Mouse (Mus musculus) urinary bladder, postnatal 14 days (tissue): ENCODE data around the gene Fam102a.

Experiments used
- DNase-seq: peaks from one replicate; pipeline ENCODE4 v3.0.0; 2021; ENCODE audit warnings: low spot score

Fam102a gene

DNA sequence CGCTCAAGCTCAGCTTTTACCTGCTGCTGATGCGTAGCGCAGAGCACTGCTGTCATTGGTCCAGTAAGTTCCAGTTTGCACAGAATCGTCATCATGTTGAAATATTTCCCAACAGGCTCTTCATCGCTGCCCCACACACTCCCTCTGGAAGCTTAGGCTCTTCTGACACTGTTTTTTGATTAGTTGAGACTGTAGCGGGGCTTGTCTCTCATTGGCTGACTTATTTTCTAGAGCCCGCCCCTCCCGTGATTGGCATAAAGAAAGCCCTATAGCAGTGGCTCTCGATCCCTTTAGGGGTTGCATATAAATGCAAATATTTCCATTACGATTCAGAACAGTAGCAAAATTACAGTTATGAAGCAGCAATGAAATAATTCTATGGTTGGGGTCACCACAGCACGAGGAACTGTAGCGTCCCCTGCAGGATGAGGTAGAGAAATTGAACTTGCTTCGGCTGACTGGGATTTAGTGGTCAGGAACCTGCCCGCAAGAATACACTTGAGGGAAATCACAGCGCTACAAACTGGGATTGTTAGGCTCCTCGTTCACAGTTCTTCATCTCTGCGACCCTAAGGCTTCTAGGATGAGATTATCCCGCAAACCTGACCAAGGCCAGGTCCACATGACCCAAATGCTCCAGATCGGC, 46.4 kb downstream of the Fam102a start:
- DNase-seq = no peak

- peak; percentile 81 for DNase-seq
These were observed 48.0 kb downstream of the Fam102a start for GRCm38 (mm10) chr2:32582830-32583799.

GRCm38 (mm10) chr2:32585149-32585714, 50.1 kb downstream of the Fam102a start:
- DNase-seq = no peak

DNA sequence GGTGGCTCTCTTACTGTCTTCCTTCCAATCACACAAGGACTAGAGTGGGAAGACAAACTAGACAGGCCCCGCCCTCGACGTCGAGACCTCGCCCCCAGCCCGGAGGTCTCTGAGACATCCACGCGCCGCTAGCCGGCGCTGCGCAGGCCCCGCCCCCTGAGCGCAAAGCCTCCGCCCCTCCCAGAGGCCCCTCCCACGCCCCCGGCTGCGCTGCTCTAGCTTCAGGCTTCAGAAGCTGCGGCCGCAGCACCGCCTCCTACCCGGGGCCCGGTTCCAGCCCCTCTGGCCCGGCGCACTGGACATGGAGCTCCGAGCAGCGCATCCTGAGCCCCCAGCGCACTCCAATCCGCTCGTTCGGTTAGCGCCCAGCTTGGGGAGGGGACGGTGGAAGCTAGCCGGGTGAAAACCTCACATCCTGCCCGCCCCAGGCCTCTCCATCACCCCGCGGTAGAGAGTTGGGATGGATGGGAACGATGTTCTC, 51.8 kb downstream of the Fam102a start, which contains the start of gene St6galnac4:
TSS of gene St6galnac4 (plus strand) at position 225 of the 481 bp plus-strand sequence.
- DNase-seq = peak; percentile 89

DNA sequence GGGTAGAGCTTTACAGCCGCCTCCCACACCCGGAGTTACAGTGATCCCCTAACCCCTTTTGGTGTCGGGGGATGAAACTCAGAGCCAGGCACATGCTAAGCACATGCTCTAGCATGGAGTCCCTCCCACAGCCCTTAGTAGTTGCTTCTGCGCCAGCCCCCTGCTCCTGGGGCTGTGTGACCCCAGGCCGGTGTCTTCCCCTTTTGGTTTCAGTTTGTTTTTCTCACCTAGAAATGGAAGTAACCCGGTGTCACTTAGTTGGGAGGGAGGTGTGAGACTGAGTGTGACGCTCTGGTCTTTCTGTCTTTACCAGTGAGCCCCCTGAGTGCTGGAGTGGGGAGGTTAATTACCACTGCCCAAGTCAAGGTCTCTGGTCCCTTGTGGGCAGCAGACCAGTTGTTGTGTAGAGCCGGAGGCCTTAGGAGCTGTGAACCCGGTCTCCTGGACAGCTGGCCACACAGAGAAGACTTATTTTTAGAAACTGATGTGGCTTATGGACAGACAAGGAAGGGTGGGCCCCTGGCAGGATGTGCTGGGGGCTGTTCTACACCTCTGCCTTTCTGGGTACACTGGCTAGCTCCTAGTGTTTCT, 52.7 kb downstream of the Fam102a start:
- DNase-seq = no peak

DNA sequence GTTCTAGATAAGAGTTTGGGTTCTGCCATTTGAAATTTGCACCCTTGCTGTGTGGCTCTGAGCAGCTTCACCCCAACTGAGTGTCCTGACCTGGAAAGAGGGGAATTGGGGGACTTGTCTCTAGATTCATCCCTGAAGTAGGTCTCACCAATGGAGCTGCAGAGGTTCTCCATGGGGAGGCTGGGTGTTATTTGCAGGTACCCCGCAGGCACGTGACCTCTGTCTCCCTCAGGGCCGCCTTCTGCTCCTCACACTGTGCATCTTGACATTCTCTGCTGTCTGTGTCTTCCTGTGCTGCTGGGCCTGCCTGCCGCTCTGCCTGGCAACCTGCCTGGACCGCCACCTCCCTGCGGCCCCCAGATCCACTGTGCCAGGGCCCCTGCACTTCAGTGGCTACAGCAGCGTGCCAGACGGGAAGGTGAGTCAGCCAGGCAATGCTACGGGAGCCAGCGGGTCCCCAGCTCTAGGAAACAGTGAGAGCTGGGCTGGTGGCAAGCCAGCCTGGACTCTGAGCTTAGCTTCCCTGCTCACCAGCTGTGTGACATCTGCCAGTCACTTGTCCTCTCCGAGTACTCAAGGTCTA, 54.2 kb downstream of the Fam102a start:
- DNase-seq = no peak

DNA sequence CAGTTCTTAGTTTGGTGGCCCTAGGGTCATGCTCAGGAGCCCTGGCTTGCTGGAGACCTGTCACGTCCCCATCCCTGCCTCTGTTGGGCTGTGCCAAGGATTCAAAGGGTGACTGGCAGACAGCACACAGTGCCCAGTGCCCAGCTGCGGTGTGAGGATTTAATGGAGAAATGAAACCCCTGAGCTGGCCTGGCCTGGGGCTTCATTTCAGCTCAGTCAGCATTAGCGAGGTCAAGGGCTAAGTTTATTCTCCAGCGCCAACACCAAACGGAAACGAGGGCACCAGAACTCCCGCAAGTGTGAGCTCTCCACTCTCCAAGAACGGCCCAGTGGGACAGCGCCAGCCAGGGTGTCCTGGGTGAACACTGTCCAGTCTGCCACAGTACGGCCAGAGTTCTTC, 55.1 kb downstream of the Fam102a start:
- no peak for DNase-seq

DNA sequence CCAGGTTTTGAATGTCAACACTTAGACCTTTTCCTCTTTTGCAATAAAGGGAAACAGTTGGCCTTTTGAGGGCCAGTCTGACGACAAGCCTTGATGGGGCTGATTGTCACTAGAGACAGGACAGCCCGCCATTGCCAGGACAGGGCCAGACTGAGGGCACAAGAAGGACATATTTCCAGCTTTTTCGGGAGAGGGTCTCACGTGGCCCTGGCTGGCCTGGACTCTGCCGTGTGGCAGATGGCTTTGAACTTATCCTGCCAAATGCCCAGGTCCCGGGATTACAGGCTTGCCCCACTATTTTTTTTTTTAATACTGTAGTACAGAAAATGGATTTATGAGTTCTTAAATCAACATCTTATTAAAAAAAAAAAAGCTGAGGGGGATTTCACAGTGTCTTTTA, 56.1 kb downstream of the Fam102a start:
- DNase-seq = no peak

GRCm38 (mm10) chr2:32596725-32597124, 61.6 kb downstream of the Fam102a start:
- DNase-seq = no peak

DNA sequence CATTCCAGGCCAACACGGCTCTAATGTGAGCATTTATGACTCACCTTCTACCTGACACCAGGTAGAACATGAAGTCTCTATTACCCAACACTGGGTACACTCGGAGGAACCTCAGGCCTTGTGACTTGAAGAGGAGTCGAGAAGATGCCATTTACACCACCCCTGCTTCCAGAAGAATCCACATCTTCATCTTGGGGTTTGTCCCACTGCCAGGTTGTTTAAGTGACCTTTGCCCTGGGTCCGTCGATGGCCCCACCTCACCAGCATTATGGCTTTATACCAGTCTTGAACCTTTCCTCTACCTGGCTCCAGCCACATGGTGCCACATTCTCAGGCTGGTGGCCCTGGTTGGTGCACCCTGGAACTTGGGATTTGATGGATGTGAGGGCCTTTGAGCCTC, 62.1 kb downstream of the Fam102a start:
- DNase-seq = no peak

GRCm38 (mm10) chr2:32597699-32598098, 62.6 kb downstream of the Fam102a start:
- DNase-seq = no peak

DNA sequence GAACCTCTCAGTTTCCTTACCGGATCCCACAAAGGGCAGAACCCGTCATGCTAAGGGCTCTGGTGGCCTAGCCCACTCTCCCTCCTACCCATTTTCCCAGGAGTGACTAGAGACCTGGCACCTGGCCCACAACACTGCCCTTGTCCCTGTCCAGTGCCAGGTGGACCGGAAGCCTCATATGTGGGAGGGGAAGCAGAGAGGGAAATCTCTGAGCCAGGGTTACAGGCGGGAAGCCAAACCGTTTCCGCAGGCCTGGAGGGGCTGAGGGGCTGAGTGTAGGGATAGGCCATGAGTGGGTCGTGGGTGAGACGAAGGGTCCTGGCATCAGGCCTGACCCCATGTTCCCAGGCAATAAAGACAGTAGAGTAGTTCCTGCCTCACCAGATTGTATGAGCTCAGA, 63.4 kb downstream of the Fam102a start:
- DNase-seq = no peak

- DNase-seq = no peak
These were observed 64.3 kb downstream of the Fam102a start, which contains the start of gene St6galnac6 for GRCm38 (mm10) chr2:32599409-32599808. Gene St6galnac6, plus strand, starts transcription at chr2:32599709.

- peak; percentile 61 for DNase-seq
These were observed 66.4 kb downstream of the Fam102a start for GRCm38 (mm10) chr2:32601417-32602065.

- DNase-seq = peak; percentile 91
These were observed 67.5 kb downstream of the Fam102a start for GRCm38 (mm10) chr2:32602600-32603054.

- DNase-seq = no peak
These were observed 69.5 kb downstream of the Fam102a start for GRCm38 (mm10) chr2:32604631-32605030.

DNA sequence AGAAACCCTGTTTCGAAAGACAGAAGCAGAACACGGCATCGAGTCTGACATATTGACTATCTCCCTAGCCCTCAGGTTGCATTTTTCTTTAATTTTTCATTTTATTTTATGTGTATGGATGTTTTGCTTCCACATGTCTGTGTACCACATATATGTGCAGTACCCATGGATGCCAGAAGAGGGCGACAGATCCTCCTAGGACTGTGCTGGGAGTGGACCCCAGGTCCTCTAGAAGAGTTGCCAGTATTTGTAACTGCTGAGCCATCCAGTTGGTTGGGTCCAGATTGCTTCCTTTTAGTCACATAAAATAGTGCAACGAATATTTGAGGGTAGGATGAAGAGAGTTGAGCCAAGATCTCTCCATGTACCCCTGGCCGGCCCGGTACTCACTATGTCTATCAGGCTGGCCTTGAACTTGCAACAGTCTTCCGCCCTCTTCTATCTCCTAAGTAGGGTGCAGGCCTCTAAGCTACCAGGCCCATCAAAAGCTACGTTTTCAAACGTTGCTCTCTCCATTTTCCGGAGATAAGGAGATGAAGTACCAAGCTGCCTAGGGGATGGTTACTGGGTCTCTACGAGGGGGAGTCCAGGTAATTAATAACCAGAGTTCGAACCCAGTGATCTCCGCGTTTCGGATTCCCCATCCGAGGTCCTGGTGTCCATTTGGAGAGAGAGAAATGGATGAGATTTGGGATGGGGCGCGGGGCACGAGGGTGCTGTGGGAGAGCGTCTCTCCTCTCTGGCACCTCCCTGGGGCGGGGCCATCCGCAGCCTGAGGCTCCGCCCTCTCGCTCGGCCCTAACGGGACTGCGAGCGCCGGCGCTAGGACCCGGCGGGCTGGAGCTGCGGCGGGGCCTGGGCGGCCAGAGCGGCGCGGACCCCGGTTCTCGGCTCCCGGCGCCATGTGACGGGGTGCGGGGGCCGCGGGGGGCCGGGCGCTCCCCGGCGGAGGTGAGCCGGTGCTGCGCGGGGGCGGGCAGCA, 71.3 kb downstream of the Fam102a start:
- peak; percentile 86 for DNase-seq

- DNase-seq = no peak
These were observed 72.3 kb downstream of the Fam102a start for GRCm38 (mm10) chr2:32607262-32607947.

DNA sequence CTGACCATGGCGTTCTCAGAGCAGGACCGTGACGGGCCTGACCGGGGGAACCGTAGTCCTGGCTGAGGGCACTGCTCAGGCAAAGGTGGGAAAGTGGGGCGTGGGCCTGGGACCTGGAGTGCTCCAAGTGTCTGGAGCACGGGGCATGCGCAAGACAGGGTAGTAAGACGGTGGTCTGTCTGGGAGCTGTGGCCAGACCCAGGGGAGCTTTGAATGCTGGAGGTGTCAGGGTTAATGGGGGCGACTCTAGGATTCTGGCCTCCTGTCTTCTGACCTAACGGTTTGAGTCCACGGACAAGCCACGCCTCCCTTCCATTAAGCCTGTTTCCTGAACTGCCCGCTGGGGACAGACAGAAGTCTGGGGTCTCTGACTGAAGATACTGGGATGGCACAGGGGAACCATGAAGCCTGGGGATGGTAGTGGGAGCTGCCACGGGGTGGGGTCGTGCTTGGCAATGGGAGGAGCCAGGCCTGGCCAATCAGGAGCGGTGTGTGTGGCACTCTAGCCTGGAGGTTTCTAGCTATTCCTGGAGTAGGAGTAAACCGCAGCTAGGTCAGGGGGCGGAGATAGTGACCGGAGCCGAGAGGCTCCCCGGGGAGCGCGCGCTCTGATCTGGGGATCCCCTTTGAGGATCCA, 73.1 kb downstream of the Fam102a start:
- DNase-seq = peak; percentile 62
